Mouse (Mus musculus) neural tube, embryonic 14.5 days (tissue): Measurements from ENCODE around the gene Endov. TPM values are rescaled to one million over a fixed set of nuclear protein-coding genes. Genes with fewer than 3 reads are reported as not detected.

Source experiments
- ATAC-seq: fragments of 200-750 bp; cut with Nextera tagmentation; 2 replicates; pipeline ENCODE4 v1.8.0; 2017; ENCODE audit warnings: low read depth, mild to moderate bottlenecking, moderate TSS enrichment, moderate library complexity
- H3K27ac ChIP-seq: fragments of 300-500 bp; sonication (generic); 2 replicates; pipeline ENCODE4 v1.5.1; 2014; ENCODE audit warnings: low read depth, mild to moderate bottlenecking, control low read depth, low read length, moderate library complexity, mixed read lengths
- H3K27me3 ChIP-seq: fragments of 300-500 bp; sonication (generic); 2 replicates; pipeline ENCODE4 v1.6.1; 2014; ENCODE audit warnings: low read length; ENCODE audit not compliant: control insufficient read depth, insufficient read depth
- H3K36me3 ChIP-seq: fragments of 300-500 bp; sonication (generic); 2 replicates; pipeline ENCODE4 v1.6.1; 2014; ENCODE audit warnings: low read length, mixed read lengths; ENCODE audit not compliant: control insufficient read depth, insufficient read depth
- H3K4me1 ChIP-seq: fragments of 300-500 bp; sonication (generic); 2 replicates; pipeline ENCODE4 v1.6.1; 2014; ENCODE audit warnings: low read length; ENCODE audit not compliant: control insufficient read depth, insufficient read depth
- H3K4me2 ChIP-seq: fragments of 300-500 bp; sonication (generic); 2 replicates; pipeline ENCODE4 v1.6.1; 2014; ENCODE audit warnings: mild to moderate bottlenecking, low read depth, low read length, control low read depth
- H3K4me3 ChIP-seq: fragments of 300-500 bp; sonication (generic); 2 replicates; pipeline ENCODE4 v1.5.1; 2014; ENCODE audit warnings: low read depth, low read length, control low read depth, mixed read lengths
- H3K9ac ChIP-seq: fragments of 300-500 bp; sonication (generic); replicated peaks from 2 replicates; pipeline ENCODE4 v1.6.1; 2014; ENCODE audit warnings: low read depth, mild to moderate bottlenecking, control low read depth, low read length, mixed read lengths
- H3K9me3 ChIP-seq: fragments of 300-500 bp; sonication (generic); 2 replicates; pipeline ENCODE4 v1.6.1; 2016; ENCODE audit warnings: low read length; ENCODE audit not compliant: control insufficient read depth
- WGBS: fragments of 180-500 bp; shearing (Covaris S2); extraction: QIAGEN DNeasy Blood & Tissue Kit; methylation state at CpG from one replicate; pipeline ENCODE4 v1.1.7; 2014; 5-methylcytosine and 5-hydroxymethylcytosine counted together
- polyA plus RNA-seq: library from polyadenylated mRNA; unstranded; fragments of >200 nt; fragmentation: Nextera tagmentation; extraction: Ambion mirVana; gene quantifications from 2 replicates; pipeline ENCODE4 v1.2.1, GENCODE M21; 2014

Gene Endov
- polyA plus RNA-seq, 1 experiment from 2014 or later = 13.8 TPM

DNA sequence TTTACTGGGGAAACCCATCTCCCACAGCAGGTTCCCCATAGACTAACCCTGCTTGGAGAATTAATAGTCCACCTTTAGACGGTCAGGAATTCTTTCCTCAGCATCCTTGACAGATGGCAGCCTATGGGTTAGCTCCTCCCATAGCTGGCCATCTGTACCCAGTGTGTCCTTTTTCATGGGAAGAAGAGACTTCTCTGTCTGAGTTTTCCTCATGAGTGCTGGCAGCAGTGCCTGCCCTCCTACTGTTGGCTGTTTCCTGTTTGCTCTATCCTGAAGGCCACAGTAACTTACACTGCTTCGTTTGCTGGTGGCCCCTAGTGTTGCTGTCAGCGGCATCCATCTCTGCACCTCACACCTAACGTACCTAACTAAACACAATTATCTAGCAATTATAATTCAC lies 6.3 kb downstream of the Endov start:
- ATAC-seq = no peak
- WGBS = 68% methylated on average over 4 of the region's 4 CpGs
- Histone ChIP-seq H3K4me1 (peaks cover under 1% of the 10 kb centered on the region; the same call in 1 of the 2 replicates), H3K9ac (no peak overlapping the region), H3K36me3 (peaks cover 3% of the 10 kb centered on the region; the same call in 1 of the 2 replicates), H3K27ac (no peak overlapping the region), H3K4me3 (no peak overlapping the region), H3K9me3 (no peaks in the 10 kb centered on the region), H3K4me2 (no peak overlapping the region), H3K27me3 (no peaks in the 10 kb centered on the region)

DNA sequence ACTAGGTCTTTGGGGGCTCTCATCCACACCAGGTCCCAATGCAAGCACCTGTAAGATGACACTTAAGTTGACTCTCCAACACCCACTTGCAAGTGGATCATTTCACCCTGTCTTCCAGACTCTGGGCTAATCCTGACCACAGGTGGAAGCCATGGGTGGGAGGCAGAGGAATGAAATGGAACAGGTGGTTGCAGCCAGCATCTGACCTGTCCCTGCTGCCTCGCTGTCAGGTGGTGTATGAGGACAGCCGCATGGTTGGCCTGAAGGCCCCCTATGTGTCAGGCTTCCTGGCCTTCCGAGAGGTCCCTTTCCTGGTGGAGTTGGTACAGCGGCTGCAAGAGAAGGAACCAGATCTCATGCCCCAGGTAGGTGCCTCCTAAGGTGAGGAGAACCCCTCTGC lies 8.2 kb downstream of the Endov start:
- no peak overlapping the region for H3K27ac ChIP-seq
- H3K27me3 ChIP-seq = no peaks in the 10 kb centered on the region

GRCm38 (mm10) chr11:119500011-119500410 lies 8.9 kb downstream of the Endov start:
- no peak overlapping the region for H3K4me2 ChIP-seq
- H3K9ac ChIP-seq = no peak overlapping the region
- peaks cover 8% of the 10 kb centered on the region; the same call in 1 of the 2 replicates for H3K36me3 ChIP-seq
- ATAC-seq = no peak
- no peak overlapping the region for H3K27ac ChIP-seq
- no peaks in the 10 kb centered on the region for H3K27me3 ChIP-seq
- no peaks in the 10 kb centered on the region for H3K9me3 ChIP-seq
- no peaks in the 10 kb centered on the region for H3K4me1 ChIP-seq
- WGBS = 85% methylated on average over 2 of the region's 2 CpGs
- H3K4me3 ChIP-seq = no peak overlapping the region

More for the DNA sequence above, 8.2 kb downstream of the Endov start:
- Histone ChIP-seq H3K4me3 (no peak overlapping the region), H3K36me3 (peaks cover 3% of the 10 kb centered on the region; the same call in 1 of the 2 replicates), H3K9me3 (no peaks in the 10 kb centered on the region), H3K4me2 (no peak overlapping the region), H3K9ac (no peak overlapping the region), H3K4me1 (no peaks in the 10 kb centered on the region)
- WGBS = 97% methylated on average over 4 of the region's 4 CpGs
- no peak for ATAC-seq

GRCm38 (mm10) chr11:119503675-119504074 lies 12.5 kb downstream of the Endov start:
- Histone ChIP-seq H3K4me1 (no peaks in the 10 kb centered on the region), H3K27me3 (no peaks in the 10 kb centered on the region), H3K9me3 (no peaks in the 10 kb centered on the region), H3K9ac (no peak overlapping the region; the same call in 1 of the 2 replicates), H3K36me3 (peaks cover 9% of the 10 kb centered on the region), H3K4me3 (no peak overlapping the region), H3K4me2 (no peak overlapping the region), H3K27ac (no peak overlapping the region)
- ATAC-seq = peak; percentile 75; the same call in 1 of the 2 replicates

GRCm38 (mm10) chr11:119506386-119506785 lies 15.2 kb downstream of the Endov start:
- no peaks in the 10 kb centered on the region for H3K27me3 ChIP-seq
- no peak overlapping the region for H3K4me2 ChIP-seq
- WGBS = 93% methylated on average over 4 of the region's 4 CpGs
- no peak overlapping the region for H3K27ac ChIP-seq
- H3K9ac ChIP-seq = no peak overlapping the region
- no peaks in the 10 kb centered on the region for H3K4me1 ChIP-seq
- H3K4me3 ChIP-seq = no peak overlapping the region
- no peaks in the 10 kb centered on the region for H3K9me3 ChIP-seq
- no peak for ATAC-seq
- H3K36me3 ChIP-seq = peaks cover 9% of the 10 kb centered on the region

DNA sequence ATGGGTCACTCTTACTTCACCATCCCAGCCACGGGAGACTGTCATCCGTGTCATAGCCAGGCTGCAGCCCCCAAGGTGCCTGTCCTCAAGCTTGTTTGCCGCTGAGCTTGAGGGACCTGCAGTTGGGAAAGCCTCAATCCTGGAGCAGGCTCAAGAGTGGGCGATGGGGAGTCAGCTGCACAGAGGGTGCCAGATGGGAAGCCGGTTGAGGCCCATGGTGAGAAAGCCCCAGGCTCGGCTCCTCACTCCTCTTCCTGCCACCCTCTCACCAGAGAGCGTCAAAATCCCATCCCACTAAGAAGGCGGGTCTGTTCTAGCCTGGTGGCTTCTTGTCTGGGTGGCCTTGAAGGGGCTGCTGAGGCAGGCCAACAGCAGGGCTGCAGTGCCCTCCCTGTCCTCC lies 16.6 kb downstream of the Endov start:
- peaks cover 9% of the 10 kb centered on the region for H3K36me3 ChIP-seq
- 83% methylated on average over 8 of the region's 8 CpGs for WGBS
- ATAC-seq = no peak
- H3K27ac ChIP-seq = no peak overlapping the region
- H3K4me1 ChIP-seq = no peaks in the 10 kb centered on the region
- no peak overlapping the region for H3K4me2 ChIP-seq
- H3K4me3 ChIP-seq = no peak overlapping the region
- no peak overlapping the region for H3K9ac ChIP-seq
- no peaks in the 10 kb centered on the region for H3K27me3 ChIP-seq
- H3K9me3 ChIP-seq = no peaks in the 10 kb centered on the region

DNA sequence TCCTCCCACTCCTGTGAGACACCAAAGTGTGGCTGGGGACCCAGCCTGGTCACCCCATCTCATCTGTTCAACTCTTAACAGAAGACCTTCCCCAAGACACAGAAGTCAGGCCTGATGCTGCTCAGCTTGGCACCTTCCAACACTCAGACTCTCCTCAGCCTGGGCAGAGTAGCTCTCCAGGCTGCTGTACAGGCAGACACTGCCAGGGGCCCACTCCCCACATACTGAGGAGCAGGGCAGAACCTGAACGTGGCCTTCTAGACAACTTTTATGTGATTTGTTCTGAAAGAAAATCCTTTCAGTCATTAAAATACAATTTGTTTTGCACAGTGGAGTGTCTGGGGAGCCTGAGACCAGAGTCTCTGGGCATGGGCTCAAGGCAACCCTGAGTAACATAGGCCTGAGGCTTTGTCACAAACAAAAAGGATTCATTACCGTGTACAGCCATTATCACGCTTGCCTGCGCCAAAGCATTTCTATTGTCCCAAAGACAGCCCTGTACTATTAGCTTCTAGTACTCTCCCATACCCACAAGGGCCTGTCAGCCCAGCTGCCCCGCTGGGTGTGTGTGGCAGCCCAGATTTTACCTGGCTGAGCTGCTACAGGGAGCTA lies 18.1 kb downstream of the Endov start:
- Histone ChIP-seq H3K9me3 (no peaks in the 10 kb centered on the region), H3K27me3 (no peaks in the 10 kb centered on the region), H3K9ac (no peak overlapping the region), H3K4me2 (no peak overlapping the region), H3K27ac (peak overlapping the region; percentile 28; the same call in 1 of the 2 replicates), H3K4me3 (no peak overlapping the region), H3K36me3 (peaks cover 9% of the 10 kb centered on the region), H3K4me1 (peaks cover 4% of the 10 kb centered on the region)
- 17% methylated on average over 5 of the region's 5 CpGs for whole genome bisulfite sequencing
- 0 out of 2 replicates have a peak, but pooled peaks have one; percentile 36 for ATAC-seq

DNA sequence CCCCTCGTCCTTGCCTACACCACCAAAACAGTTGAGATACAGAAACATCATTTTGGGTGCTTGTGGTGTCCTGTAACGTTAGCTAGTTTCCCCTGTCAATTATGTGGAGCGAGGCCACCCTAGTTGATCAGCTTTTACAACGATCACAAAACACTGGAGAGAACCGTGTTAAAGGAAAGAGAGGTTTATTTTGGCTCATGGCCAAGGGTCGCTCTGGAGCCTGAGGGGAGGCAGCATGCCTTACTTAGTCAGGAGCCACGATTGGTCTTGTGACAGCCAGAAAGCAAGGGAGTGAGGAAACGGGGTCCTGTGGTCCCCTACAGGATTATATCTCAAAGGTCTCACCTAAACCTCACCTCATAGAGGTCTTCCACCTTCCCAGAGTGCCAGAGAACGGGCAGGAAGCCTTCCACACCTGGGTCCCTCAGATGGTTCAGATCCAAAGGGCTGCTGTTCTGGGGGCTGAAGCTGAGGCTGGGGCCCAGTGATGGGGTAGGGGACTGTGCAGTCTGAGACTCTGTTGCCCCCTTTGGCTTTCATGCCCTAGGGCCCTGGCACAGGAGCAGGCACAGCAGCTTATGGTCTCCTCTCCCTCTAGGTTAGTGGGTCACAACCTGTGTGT lies 22.0 kb downstream of the Endov start:
- H3K36me3 ChIP-seq = no peaks in the 10 kb centered on the region; the same call in 1 of the 2 replicates
- 47% methylated on average over 9 of the region's 9 CpGs for WGBS
- H3K27ac ChIP-seq = no peak overlapping the region
- no peaks in the 10 kb centered on the region for H3K9me3 ChIP-seq
- H3K9ac ChIP-seq = no peak overlapping the region
- H3K27me3 ChIP-seq = no peaks in the 10 kb centered on the region
- no peak for ATAC-seq
- H3K4me1 ChIP-seq = peaks cover 19% of the 10 kb centered on the region
- no peak overlapping the region for H3K4me3 ChIP-seq
- no peak overlapping the region for H3K4me2 ChIP-seq

GRCm38 (mm10) chr11:119514108-119514860 lies 23.1 kb downstream of the Endov start:
- Histone ChIP-seq H3K4me1 (peaks cover 19% of the 10 kb centered on the region), H3K27ac (peak overlapping the region; percentile 52), H3K4me2 (peak overlapping the region; percentile 34; the same call in 1 of the 2 replicates), H3K4me3 (no peak overlapping the region), H3K27me3 (no peaks in the 10 kb centered on the region), H3K9ac (no peak overlapping the region), H3K36me3 (no peaks in the 10 kb centered on the region), H3K9me3 (no peaks in the 10 kb centered on the region)
- 36% methylated on average over 16 of the region's 16 CpGs for WGBS
- no peak for ATAC-seq
